Mouse (Mus musculus): ENCODE measurements around the gene Nudt3. TPM values are rescaled to one million over a fixed set of nuclear protein-coding genes. Genes with fewer than 3 reads are reported as not detected.

Nudt3 gene
- polyA plus RNA-seq, 1 experiment from 2014 or later, result 71.2 TPM

DNA sequence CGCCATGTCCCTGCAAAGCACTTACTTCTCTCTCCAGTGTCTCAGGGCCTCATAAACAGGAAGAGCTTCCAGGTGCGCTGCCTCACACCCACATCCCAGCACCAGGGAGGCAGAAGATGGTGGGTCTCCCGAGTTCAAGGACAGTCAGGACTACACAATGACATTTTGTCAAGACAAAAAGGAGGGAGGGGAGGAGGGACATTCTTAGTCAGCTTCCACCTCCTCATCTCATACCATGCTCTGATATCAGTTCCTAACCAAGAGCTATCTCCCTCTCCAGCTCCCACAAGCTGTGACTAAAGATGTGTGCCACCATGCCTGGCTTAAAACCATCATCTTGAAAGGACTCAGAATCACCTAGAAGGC, 11.8 kb downstream of the Nudt3 start:
- no peak for ATAC-seq
- H3K9ac ChIP-seq, result no peak overlapping the region
- H3K27me3 ChIP-seq (replicated peaks), result no peaks in the 10 kb centered on the region
- no peak overlapping the region for H3K27ac ChIP-seq
- H3K9me3 ChIP-seq, result no peaks in the 10 kb centered on the region
- WGBS, result 43% methylated on average over 3 of the region's 3 CpGs
- no peak overlapping the region for H3K4me2 ChIP-seq (replicated peaks)
- no peak overlapping the region for H3K4me3 ChIP-seq (replicated peaks)
- peaks cover 21% of the 10 kb centered on the region for H3K4me1 ChIP-seq (replicated peaks)
- H3K36me3 ChIP-seq, result 0 out of 2 replicates have a peak, but pooled peaks cover 5% of the 10 kb centered on the region

DNA sequence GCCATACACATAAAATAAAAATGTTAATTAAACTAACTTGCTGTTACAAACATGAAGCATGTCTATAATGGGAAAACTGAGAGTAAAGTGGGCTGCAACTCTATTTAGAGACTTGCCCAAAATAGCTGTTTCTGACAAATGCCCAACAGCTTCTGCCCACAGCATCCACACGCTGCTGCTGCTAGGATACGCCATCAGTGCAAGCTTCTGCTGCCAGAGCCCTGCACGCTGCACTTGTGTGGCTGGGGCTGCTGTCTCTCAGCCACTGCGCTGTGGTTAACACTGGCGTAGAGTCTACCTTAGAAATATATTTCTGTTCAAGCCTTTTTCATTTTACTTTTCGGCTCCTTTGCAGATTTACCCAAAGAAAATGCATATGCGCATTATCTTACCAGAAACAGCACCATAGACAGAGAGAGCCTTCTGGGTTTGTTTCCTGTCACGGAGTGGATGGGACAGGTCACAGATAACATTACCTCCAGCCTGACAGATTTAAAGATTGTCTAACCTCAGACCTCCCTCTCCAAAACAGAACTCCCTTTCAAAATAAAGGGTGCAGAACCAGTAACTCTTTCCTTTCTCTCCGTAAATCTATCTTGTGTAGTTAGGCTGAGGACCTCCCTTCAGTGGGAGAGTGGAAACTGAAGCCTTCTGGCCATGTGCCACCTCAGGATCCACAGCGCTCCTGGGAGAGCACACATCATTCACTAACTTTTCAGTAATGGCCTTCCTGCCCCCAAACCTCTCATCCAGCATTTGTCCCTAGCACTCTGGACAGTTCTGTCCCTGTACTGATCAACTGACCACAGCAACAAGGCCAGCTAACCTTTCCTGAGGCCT, 12.4 kb downstream of the Nudt3 start:
- no peak overlapping the region for H3K27ac ChIP-seq
- H3K27me3 ChIP-seq (replicated peaks), result no peaks in the 10 kb centered on the region
- ATAC-seq, result no peak

DNA sequence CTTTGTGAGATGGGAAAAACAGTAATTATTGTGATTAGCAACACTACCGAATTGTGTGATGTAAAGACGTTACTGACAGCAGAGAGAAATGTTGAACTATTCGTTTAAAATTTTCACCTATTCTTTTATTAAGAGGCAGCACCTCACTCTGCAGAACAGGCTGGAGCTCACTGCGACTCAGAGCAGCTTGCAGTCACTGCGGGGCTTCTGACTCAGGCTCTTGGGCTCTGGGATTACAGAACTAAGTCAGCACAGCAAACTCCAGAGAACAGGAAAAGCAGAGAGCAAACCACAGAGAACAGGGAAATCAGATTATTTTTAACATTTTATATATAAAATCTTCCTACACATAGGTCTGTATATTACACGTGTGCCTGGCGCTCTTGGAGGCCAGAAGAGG, 13.7 kb downstream of the Nudt3 start:
- H3K4me2 ChIP-seq (replicated peaks), result no peak overlapping the region
- no peak overlapping the region for H3K27ac ChIP-seq
- H3K4me1 ChIP-seq (replicated peaks), result peaks cover 21% of the 10 kb centered on the region
- no peak for ATAC-seq
- 84% methylated on average over 7 of the region's 7 CpGs for WGBS
- H3K36me3 ChIP-seq, result 0 out of 2 replicates have a peak, but pooled peaks cover 4% of the 10 kb centered on the region
- H3K9ac ChIP-seq, result no peak overlapping the region
- no peaks in the 10 kb centered on the region for H3K27me3 ChIP-seq (replicated peaks)
- H3K4me3 ChIP-seq (replicated peaks), result no peak overlapping the region
- H3K9me3 ChIP-seq, result no peaks in the 10 kb centered on the region

More for the DNA sequence above, 12.4 kb downstream of the Nudt3 start:
- Histone ChIP-seq H3K4me3 (replicated peaks) (no peak overlapping the region), H3K4me2 (replicated peaks) (no peak overlapping the region), H3K36me3 (0 out of 2 replicates have a peak, but pooled peaks cover 4% of the 10 kb centered on the region), H3K9ac (no peak overlapping the region), H3K4me1 (replicated peaks) (peaks cover 21% of the 10 kb centered on the region), H3K9me3 (no peaks in the 10 kb centered on the region)
- 67% methylated on average over 10 of the region's 10 CpGs for WGBS

DNA sequence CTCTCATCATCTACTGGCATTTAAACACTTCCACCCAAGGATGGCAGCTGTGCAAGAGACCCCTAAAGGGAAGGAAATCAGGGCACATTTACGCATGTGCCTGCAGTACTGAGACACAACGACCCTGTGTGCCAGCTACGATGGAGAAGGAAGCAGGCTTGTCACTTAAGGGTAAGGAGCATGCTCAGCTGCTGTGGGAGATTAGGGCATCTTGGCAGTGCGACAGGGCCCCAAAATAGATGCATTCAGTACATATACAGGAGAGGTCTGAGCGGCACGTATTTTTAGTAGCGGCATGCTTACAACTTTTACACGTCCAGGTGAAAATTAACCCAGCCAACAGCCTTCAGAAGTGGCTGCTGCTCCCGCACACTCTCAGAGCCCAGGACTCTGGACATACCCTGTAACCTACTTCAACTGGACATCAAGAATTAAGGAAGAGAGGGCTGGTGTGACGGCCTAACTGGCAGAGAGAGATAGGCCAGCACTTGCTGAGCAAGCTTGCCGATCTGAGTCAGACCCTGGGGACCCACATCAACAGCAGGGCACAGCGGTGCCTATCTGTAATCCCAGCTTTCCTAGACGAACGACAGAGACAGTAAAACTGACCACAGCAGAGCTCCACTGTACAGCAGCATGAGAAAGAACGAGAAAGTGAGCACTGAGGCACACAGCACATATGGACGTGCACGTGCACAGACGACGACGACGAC, 19.6 kb downstream of the Nudt3 start:
- H3K4me1 ChIP-seq (replicated peaks), result peaks cover 19% of the 10 kb centered on the region
- 78% methylated on average over 21 of the region's 21 CpGs for WGBS
- no peak for ATAC-seq
- H3K36me3 ChIP-seq, result 0 out of 2 replicates have a peak, but pooled peaks cover 4% of the 10 kb centered on the region
- H3K4me3 ChIP-seq (replicated peaks), result no peak overlapping the region
- H3K9ac ChIP-seq, result no peak overlapping the region
- H3K27me3 ChIP-seq (replicated peaks), result no peaks in the 10 kb centered on the region
- no peak overlapping the region for H3K4me2 ChIP-seq (replicated peaks)
- H3K27ac ChIP-seq, result no peak overlapping the region
- H3K9me3 ChIP-seq, result no peaks in the 10 kb centered on the region

DNA sequence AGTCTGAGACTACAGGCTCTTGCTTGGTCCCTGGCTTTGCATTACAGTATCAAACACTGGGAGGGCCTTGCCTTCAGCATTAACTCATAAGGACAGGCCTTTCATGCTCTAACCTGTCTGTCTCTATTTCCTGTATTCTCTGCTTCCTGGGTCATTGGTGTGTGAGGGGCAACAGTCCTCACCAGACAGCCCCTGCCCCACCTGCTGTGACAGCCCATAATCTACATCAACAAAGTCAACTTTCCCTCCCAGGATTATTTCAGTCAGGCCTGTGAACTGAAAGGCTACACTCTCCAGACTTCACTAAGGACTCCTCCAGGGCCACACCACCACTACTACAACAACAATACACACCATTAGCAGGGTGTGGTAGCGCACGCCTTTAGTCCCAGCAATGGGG, 20.3 kb downstream of the Nudt3 start:
- Histone ChIP-seq H3K4me1 (replicated peaks) (peaks cover 19% of the 10 kb centered on the region), H3K4me3 (replicated peaks) (no peak overlapping the region), H3K27me3 (replicated peaks) (no peaks in the 10 kb centered on the region), H3K36me3 (0 out of 2 replicates have a peak, but pooled peaks cover under 1% of the 10 kb centered on the region), H3K9ac (no peak overlapping the region), H3K9me3 (no peaks in the 10 kb centered on the region), H3K27ac (no peak overlapping the region), H3K4me2 (replicated peaks) (no peak overlapping the region)
- no peak for ATAC-seq
- WGBS, result 84% methylated on average over 2 of the region's 2 CpGs

DNA sequence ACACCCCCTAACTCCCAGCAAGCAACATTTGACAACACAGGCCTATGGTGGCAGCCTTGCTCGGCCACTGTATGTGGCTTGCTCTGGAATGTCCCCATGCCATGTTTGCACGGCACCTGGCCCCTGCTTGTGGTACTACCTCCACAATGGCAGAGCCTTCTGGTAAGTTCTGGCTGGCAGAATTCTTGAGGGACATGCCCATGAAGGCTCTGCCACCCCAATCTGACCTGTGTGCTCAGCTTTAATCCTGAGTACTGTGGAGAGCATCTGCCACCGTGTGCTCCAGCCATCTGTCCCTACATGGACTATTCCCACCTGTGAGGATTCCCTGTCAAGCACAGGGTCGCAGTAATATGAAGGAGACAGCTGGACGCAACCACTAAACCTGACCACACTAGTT, 22.4 kb downstream of the Nudt3 start:
- no peaks in the 10 kb centered on the region for H3K9me3 ChIP-seq
- WGBS, result 74% methylated on average over 5 of the region's 5 CpGs
- peaks cover 19% of the 10 kb centered on the region for H3K4me1 ChIP-seq (replicated peaks)
- peaks cover 9% of the 10 kb centered on the region for H3K36me3 ChIP-seq
- H3K27ac ChIP-seq, result no peak overlapping the region
- no peaks in the 10 kb centered on the region for H3K27me3 ChIP-seq (replicated peaks)
- no peak overlapping the region for H3K4me2 ChIP-seq (replicated peaks)
- no peak overlapping the region for H3K4me3 ChIP-seq (replicated peaks)
- no peak overlapping the region for H3K9ac ChIP-seq
- ATAC-seq, result no peak

DNA sequence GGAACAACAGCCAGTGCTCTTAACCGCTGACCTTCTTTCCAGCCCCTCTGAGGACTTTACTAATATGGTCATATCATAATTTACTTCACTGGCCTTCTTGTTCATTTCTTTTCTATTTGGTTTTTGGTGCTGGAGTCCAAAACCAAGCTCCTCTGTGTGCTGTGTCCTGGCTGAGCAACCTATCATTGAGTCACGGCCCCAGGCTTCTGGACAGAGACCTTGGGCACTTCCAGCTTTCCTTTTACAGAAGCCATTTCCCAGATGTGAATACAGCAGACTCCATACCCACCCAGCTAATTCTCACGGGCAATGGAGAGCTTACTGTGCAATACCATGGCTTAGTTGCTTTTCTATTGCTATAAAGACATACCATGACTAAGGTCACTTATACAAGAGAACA, 23.0 kb downstream of the Nudt3 start:
- no peaks in the 10 kb centered on the region for H3K27me3 ChIP-seq (replicated peaks)
- H3K9ac ChIP-seq, result no peak overlapping the region
- whole genome bisulfite sequencing, result 83% methylated on average over 3 of the region's 3 CpGs
- H3K4me1 ChIP-seq (replicated peaks), result peaks cover 19% of the 10 kb centered on the region
- H3K27ac ChIP-seq, result no peak overlapping the region
- H3K4me3 ChIP-seq (replicated peaks), result no peak overlapping the region
- no peaks in the 10 kb centered on the region for H3K9me3 ChIP-seq
- peaks cover 14% of the 10 kb centered on the region for H3K36me3 ChIP-seq
- no peak overlapping the region for H3K4me2 ChIP-seq (replicated peaks)
- ATAC-seq, result no peak

DNA sequence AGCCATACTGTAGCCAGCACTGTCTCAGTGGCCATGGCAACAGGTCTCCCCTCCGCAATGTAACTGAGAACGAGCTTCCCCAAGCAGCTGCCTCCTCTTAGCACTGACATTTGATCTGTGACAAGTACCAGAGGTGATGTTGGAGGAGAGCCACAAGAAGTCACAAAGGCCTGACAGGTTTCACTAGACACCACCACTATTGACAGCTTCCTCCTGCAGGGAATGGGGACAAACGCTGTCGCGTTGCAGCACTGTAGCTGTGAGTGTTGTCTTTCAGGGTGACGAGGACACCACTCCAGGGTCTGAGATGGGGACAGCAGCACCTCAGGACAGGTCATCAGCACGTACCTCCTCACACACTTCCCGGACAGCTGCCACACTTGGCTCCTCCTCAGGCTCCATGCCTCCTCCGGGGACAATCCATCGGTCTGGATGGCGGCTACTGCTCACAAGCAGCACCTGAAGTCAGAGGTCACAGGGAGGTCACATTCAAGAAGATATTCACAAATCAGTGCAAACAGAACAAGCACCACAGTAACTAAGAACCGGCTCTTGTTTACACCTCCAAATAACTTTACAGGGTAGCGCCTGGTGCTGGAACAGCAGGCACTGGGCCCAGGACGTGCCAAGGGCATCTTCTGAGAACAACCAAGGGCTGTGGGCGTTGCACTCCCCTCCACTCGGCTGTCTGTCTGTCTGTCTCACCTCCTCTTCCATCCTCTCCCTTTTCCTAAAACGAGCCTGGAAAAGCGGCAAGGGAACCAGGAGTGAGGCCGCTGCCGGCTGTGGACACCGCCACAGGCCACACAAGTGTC, 26.7 kb downstream of the Nudt3 start:
- 59% methylated on average over 21 of the region's 21 CpGs for WGBS
- Histone ChIP-seq H3K9ac (no peak overlapping the region), H3K9me3 (no peaks in the 10 kb centered on the region), H3K27me3 (replicated peaks) (no peaks in the 10 kb centered on the region), H3K27ac (no peak overlapping the region), H3K4me3 (replicated peaks) (no peak overlapping the region), H3K36me3 (peaks cover 33% of the 10 kb centered on the region), H3K4me1 (replicated peaks) (peaks cover 10% of the 10 kb centered on the region; the same call in 1 of the 2 replicates), H3K4me2 (replicated peaks) (no peak overlapping the region)
- ATAC-seq, result no peak

DNA sequence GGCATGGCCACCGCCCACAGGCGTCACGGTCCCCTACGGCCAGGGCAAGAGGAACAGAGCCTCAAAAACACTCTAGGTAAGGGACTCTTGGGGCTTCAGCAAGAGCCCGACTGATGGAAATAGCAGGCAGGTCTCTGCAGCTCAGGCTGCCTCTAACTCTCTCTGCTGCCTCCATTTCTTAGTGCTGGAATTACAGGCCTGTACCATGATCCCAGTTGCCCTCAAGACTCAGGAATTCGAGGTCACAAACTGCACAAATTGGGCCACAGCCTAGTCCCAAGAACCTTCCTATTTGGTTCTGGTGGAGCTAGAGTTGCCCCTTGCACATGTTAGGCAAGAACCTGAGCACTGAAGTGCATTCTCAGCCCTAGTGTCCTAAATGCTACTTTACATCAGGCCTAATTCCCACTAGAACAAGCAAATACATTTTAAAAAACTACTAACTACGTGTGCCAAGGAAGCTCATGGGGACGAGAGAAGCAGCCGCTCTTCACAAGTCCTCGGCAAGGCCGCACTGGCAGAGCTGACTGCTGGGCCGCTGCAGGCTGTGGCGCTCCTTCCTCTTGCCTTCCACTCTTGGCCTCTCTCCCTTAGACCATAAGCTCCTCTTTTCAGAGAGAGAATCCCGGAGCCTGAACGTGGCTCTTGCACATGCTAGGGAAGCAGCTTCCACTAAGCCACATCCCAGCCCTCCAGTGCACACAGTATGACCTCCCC, 27.5 kb downstream of the Nudt3 start:
- Histone ChIP-seq H3K27me3 (replicated peaks) (no peaks in the 10 kb centered on the region), H3K4me3 (replicated peaks) (no peak overlapping the region), H3K36me3 (peaks cover 33% of the 10 kb centered on the region), H3K27ac (no peak overlapping the region), H3K4me1 (replicated peaks) (peaks cover 4% of the 10 kb centered on the region; the same call in 1 of the 2 replicates), H3K9ac (no peak overlapping the region), H3K9me3 (no peaks in the 10 kb centered on the region), H3K4me2 (replicated peaks) (no peak overlapping the region)
- WGBS, result 85% methylated on average over 15 of the region's 15 CpGs
- no peak for ATAC-seq

DNA sequence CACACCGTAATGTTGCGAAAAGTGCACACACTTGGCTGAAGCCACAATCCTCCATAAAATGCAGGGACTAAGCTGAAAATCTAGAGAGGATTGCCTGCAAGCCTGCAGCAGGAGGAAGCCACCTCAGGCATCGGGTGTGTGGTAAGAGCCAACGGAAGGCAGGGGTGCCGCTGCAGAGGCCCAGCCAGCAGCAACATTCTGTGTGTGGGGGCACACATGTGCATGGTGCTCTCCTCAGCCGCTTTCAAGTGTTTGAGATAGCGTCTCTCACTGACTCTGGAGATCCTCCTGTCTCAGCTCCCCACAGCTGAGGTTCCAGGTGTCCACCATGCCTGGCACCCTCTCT, 30.8 kb downstream of the Nudt3 start:
- Histone ChIP-seq H3K4me1 (replicated peaks) (no peaks in the 10 kb centered on the region), H3K27me3 (replicated peaks) (no peaks in the 10 kb centered on the region), H3K27ac (no peak overlapping the region), H3K4me2 (replicated peaks) (no peak overlapping the region), H3K36me3 (peaks cover 33% of the 10 kb centered on the region), H3K4me3 (replicated peaks) (no peak overlapping the region), H3K9ac (no peak overlapping the region), H3K9me3 (no peaks in the 10 kb centered on the region)
- ATAC-seq, result no peak
- 95% methylated on average over 7 of the region's 7 CpGs for WGBS

DNA sequence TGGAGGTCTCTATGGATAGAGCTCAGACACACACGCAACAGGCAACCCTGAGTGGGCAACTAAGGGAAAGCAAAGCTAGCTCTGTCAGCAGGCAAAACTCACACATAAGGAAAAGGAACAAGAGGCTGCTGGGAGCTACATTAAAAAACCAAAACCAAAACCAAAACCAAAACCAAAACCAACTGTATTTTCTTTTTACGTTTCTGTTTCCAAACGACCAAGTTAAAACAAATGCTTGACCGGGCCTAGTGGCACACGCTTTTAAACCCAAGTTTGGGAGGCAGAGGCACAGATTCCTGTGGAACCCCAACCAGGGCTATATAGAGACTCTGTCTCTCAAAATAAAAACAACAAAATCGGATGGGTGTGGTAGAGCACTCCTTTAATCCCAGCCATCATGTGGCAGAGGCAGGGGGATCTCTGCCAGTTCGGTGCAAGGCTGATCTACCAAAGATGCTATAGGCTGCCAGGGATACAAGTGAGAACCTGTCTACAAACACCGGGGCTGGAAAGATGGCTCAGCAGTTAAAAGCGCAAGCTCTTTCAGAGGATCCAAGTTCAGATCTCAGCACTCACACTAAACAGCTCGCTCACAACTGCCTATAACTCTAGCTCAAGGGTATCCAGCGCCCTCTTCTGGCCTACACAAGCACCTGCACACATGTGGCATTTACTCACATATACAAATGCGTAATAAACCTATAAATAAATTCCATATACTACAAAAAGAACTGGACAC, 31.3 kb downstream of the Nudt3 start:
- WGBS, result 87% methylated on average over 12 of the region's 12 CpGs
- ATAC-seq, result no peak
- Histone ChIP-seq H3K27me3 (replicated peaks) (no peaks in the 10 kb centered on the region), H3K9ac (no peak overlapping the region), H3K4me1 (replicated peaks) (no peaks in the 10 kb centered on the region), H3K9me3 (no peaks in the 10 kb centered on the region), H3K27ac (no peak overlapping the region), H3K36me3 (peaks cover 33% of the 10 kb centered on the region), H3K4me3 (replicated peaks) (no peak overlapping the region), H3K4me2 (replicated peaks) (no peak overlapping the region)
